Mouse (Mus musculus) v-Abl transformed pro-B cells (cell line): ENCODE results near the gene Filip1.

Source experiments
- in situ Hi-C, 2 experiments: fragments of 400-800 bp; cut with MboI; formaldehyde crosslinking; loops; one replicate each; pipeline ENCODE4 v1.15.1; 2025; ENCODE audit not compliant: unreplicated experiment in 2 of 2

Gene Filip1

DNA sequence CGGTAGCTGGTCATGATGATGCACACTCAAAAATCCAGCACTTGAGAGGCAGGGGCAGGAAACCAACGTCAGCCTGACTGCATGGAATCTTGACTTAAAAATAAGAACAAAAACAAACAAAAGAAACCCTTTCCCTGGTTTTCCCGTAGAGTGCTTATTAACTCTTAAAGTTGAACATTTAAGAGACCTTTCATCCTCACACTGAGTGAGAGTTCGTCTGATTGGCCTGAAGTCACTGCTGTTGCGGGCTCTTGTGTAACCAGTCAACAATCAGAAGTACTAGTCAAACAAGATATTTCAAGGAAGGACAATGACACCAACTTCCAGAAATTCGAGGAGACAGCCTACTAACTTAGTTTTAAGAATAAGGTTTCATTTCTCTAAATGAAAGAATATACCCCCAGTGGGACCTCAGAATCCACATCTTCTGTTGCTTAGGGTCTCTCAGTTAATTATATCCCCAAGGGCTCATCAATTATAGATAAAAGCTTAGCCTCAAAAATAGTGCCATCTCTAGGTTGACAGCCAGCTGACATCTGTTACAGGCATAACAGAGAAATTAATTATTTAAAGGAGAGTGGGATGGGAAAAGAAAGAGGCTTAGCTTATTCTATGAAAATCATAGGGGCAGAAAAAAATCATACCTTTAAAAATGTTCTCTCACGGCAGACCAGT, 216.1 kb downstream of the Filip1 start:
- in situ Hi-C loops, result loop anchor here (10.0 to 25.0 kb wide), 2 partner anchors 62 to 1859 kb away; no protein-coding TSS in a partner anchor

GRCm38 (mm10) chr9:79795076-79795475, 217.6 kb downstream of the Filip1 start:
- in situ Hi-C loops, result loop anchor here (10.0 to 25.0 kb wide), 2 partner anchors 60 to 1858 kb away; no protein-coding TSS in a partner anchor

GRCm38 (mm10) chr9:79792841-79793835, 219.5 kb downstream of the Filip1 start, which contains the start of gene Tmem30a:
Gene Tmem30a, minus strand, starts transcription at chr9:79793507.
- in situ Hi-C loops, result loop anchor here (5.0 to 25.0 kb wide), 3 partner anchors 36 to 1856 kb away; partner anchors contain the start of gene Cox7a2 (in 1 of the 2)

DNA sequence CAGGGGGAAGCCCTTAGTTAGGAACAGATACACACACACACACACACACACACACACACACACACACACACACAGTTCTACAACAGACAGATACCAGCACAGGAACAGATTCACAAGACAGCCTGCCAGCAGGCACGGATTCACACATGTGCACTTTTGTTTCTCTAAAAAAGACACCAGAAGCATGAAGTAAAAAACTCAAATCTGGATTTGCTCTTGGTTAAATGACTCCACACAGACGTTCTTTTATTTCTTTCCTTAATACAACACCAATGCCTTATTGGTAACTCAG, 226.9 kb downstream of the Filip1 start:
- in situ Hi-C loops, result loop anchor here in 1 of 2 experiments (25.0 kb wide), 1 partner anchor 1848 kb away; no protein-coding TSS in a partner anchor

- in situ Hi-C loops, result loop anchor here in 1 of 2 experiments (25.0 kb wide), 1 partner anchor 1848 kb away; no protein-coding TSS in a partner anchor
Observed at GRCm38 (mm10) chr9:79784934-79785793, 227.5 kb downstream of the Filip1 start.

DNA sequence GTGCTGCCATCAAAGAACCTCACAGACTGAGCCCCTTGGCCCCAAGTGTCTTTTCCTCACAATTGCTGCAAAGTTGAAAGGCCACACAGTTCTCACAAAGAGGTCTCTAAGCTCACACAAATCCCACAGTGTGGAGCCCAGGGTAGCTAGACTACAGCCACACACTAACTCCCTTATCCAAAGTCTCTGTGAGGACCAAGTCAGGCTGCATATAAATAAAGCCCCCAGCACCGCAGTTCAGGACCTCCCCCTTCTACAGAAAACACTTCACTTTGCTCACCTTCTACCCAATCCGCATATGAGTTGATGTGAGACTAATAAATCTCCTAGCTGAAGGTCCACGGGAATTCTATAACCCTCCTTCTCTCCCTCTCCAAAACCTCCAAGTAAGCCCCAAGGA, 228.2 kb downstream of the Filip1 start:
- in situ Hi-C loops, result loop anchor here in 1 of 2 experiments (25.0 kb wide), 1 partner anchor 1847 kb away; no protein-coding TSS in a partner anchor

- in situ Hi-C loops, result loop anchor here (5.0 to 25.0 kb wide), 2 partner anchors 228 to 1842 kb away; no protein-coding TSS in a partner anchor
Observed at GRCm38 (mm10) chr9:79779354-79779753, 233.3 kb downstream of the Filip1 start.

GRCm38 (mm10) chr9:79766991-79767545, 245.6 kb downstream of the Filip1 start:
- in situ Hi-C loops, result no loop called here

DNA sequence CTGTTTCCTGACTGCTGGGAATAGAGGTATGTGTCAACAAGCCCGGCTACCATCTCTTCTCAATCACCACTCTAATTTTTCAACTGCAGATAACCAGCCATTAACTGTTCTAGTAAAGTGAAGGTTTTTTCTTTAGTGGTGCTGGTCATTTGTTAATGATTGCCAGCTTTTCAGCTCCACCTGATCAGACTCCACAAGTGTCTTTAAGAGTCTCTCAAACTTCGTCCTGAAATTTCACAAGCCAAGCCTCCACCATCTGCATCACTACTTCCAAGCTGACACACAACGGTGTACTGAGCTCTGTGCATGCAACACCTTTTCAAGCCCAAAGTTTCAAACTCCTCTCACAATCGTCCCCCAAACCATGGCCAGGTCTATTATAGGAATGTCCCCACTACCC, 247.3 kb downstream of the Filip1 start:
- in situ Hi-C loops, result no loop called here
